Mouse (Mus musculus) cerebellum, adult 2 months (tissue): ENCODE results near the gene Hspb8.

Experiments
- CTCF ChIP-seq: fragments of 200-500 bp; IDR thresholded peaks from 2 replicates; pipeline ENCODE4 v1.5.1; 2011; ENCODE audit warnings: low read depth, mild to moderate bottlenecking, control low read depth, low read length, moderate library complexity, borderline replicate concordance; ENCODE audit not compliant: insufficient read depth
- POLR2A ChIP-seq: fragments of 200-500 bp; IDR thresholded peaks from 2 replicates; pipeline ENCODE4 v1.6.1; 2011; ENCODE audit warnings: low read length, control low read depth, borderline replicate concordance; ENCODE audit not compliant: insufficient read depth

DNA sequence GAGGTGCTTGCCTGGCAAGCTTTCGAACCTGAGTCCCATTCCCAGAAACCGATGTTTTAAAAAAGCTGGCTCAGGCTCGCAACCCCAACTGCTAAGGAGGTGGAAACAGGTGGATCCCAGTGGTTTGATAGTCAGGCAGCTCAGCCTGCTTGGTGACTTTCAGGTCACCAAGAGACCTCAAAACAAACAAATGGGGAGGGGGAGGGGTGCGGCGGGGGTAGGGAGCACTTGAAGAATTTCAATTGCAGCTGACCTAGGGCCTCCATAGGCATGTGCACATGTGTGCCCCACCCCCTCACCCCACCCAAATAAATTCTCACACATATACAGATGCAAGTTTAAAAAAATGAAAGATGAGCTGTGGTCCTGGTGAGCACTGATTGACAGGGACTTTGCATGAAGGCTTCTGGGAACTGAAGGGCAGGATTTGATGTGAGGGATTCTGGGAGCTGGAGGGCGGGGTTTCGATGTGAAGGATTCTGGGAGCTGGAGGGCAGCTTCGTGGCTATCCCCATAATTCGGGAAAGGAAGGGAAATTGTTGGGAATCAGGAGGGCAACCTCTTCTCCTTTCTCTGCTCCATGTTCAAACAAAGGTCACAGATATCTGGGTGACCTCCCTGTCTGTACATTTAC is 35.2 kb downstream of the Hspb8 start:
- TF ChIP-seq CTCF (no peak), POLR2A (no peak)
